Mouse (Mus musculus): Measurements from ENCODE around the gene Tfg. TPM values are rescaled to one million over a fixed set of nuclear protein-coding genes. Genes with fewer than 3 reads are reported as not detected.
A peak's percentile ranks its signal among the peaks of the same experiment; 100 is the strongest.

The Tfg gene
- 161 and 188 TPM in 2 replicates for polyA plus RNA-seq (2014; fragmentation: Nextera tagmentation; extraction: Ambion mirVana)

DNA sequence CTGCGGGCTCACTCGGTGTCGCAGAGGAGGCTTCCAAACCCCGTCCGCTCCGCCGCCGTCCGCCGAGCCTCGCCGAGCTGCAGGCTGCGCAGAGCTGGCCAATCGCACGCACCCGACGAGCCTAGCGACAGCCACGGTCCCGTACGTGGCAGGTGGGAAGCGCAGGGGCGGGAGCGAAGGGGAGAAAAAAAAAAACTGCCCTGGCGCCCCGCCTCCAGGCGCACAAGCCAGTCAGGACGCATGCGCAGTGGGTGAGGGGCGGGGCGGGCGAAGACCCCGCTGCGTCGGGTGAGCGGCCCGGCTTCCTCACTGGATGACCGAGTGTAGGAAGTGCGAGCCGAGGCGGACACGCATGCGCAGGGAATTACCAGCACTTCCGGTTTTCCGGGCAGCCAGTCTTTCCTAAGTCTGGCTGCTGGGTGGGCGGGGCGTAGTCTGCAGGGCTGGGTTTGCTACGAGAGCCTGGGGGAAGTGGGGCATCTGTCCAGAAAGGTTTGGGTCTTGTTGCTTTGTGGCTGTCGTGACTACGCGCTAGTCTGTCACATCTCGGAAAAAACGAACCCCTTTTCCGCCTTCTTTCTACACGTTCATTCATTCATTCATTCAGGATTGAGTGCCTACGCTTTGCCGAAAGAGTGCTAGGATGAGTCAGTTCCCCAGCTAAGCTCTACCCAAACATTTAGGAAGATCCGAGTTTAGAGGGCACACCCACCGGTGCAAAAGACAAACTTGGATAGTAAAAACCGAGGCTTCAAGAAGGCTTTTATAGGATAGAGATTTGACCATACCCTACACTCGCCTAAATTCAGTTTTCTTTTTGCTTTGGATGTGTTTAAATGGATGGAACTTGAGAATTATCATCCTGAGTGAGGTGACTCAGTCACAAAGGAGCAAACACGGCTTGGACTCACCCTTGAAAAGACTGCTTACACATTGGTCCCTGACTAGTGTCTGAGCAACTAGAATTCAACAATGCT is at the start of gene Tfg:
Gene Tfg (minus strand): TSS at position 227 of the 977 bp plus-strand sequence.
- ATAC-seq (ENCODE audit: low FRiP score), result peak; percentile 99
- H3K9ac ChIP-seq, result peak within 1 kb of the TSS; percentile 89

DNA sequence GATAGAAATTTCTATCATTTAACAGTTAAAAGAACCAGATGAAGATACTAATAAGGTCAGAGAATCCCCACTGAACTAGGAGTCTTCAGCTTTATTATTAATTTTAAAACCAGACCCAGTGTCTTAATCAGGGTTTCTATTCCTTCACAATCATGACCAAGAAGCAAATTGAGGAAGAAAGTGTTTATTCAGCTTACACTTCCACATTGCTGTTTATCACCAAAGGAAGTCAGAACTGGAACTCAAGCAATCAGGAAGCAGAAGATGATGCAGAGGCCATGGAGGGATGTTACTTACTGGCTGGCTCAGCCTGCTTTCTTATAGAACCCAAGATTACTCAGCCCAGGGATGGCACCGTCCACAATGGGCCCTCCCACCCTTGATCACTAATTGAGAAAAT is 11.8 kb upstream of the Tfg start:
- no peak for ATAC-seq (ENCODE audit: low FRiP score)
- 16% methylated on average over 1 of the region's 1 CpGs for WGBS
- H3K27ac ChIP-seq, result no peak overlapping the region

More for the DNA sequence above, at the start of gene Tfg:
- Histone ChIP-seq H3K4me3 (replicated peaks; ENCODE audit: low read length) (peak within 1 kb of the TSS; percentile 86), H3K9me3 (ENCODE audit: control insufficient read depth, low read length) (no peaks in the 10 kb centered on the region), H3K36me3 (replicated peaks; ENCODE audit: control insufficient read depth, insufficient read depth) (peaks cover 3% of the 10 kb centered on the region; the same call in 1 of the 2 replicates), H3K4me2 (replicated peaks) (peak within 1 kb of the TSS; percentile 77), H3K27ac (peak within 1 kb of the TSS; percentile 94), H3K27me3 (ENCODE audit: control insufficient read depth, insufficient read depth, low read length) (no peaks in the 10 kb centered on the region), H3K4me1 (replicated peaks; ENCODE audit: control insufficient read depth, insufficient read depth, low read length) (peaks cover 20% of the 10 kb centered on the region)
- WGBS, result under 1% methylated on average over 61 of the region's 62 CpGs
- peak; percentile 100 for DNase-seq (ENCODE audit: low spot score)

GRCm38 (mm10) chr16:56724927-56725326 is 7.7 kb upstream of the Tfg start:
- no peaks in the 10 kb centered on the region for H3K4me1 ChIP-seq (replicated peaks; ENCODE audit: control insufficient read depth, insufficient read depth, low read length)
- H3K9me3 ChIP-seq (ENCODE audit: control insufficient read depth, low read length), result no peaks in the 10 kb centered on the region
- no peak overlapping the region for H3K9ac ChIP-seq
- no peaks in the 10 kb centered on the region for H3K27me3 ChIP-seq (ENCODE audit: control insufficient read depth, insufficient read depth, low read length)
- no peak for DNase-seq (ENCODE audit: low spot score)
- H3K4me3 ChIP-seq (replicated peaks; ENCODE audit: low read length), result no peak overlapping the region
- WGBS, result 80% methylated on average over 10 of the region's 10 CpGs
- no peaks in the 10 kb centered on the region for H3K36me3 ChIP-seq (replicated peaks; ENCODE audit: control insufficient read depth, insufficient read depth)
- ATAC-seq (ENCODE audit: low FRiP score), result no peak
- no peak overlapping the region for H3K27ac ChIP-seq
- H3K4me2 ChIP-seq (replicated peaks), result no peak overlapping the region

More for the DNA sequence above, 11.8 kb upstream of the Tfg start:
- H3K9ac ChIP-seq, result no peak overlapping the region
- H3K4me3 ChIP-seq (replicated peaks; ENCODE audit: low read length), result no peak overlapping the region
- H3K4me1 ChIP-seq (replicated peaks; ENCODE audit: control insufficient read depth, insufficient read depth, low read length), result no peaks in the 10 kb centered on the region
- no peaks in the 10 kb centered on the region for H3K36me3 ChIP-seq (replicated peaks; ENCODE audit: control insufficient read depth, insufficient read depth)
- no peaks in the 10 kb centered on the region for H3K9me3 ChIP-seq (ENCODE audit: control insufficient read depth, low read length)
- no peaks in the 10 kb centered on the region for H3K27me3 ChIP-seq (ENCODE audit: control insufficient read depth, insufficient read depth, low read length)
- DNase-seq (ENCODE audit: low spot score), result no peak
- no peak overlapping the region for H3K4me2 ChIP-seq (replicated peaks)

DNA sequence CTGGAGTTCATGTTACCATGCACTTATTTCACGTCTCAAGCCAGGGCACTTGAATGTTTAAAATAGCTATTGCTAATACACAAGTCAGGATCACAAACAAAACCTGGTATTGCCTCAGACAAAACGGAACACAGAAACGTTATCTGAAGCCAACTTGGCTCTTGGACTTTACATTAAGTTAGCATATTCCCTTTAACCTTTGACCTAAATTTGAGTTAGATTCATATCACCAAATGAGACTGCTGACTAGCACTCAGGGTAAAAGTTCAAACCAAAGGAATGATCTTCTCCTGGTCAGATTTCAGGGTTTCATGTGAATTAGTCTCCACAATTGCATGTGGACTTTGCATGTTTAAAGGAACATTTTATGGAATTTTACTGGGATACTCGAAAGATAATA is 5.1 kb upstream of the Tfg start:
- H3K9ac ChIP-seq, result no peak overlapping the region
- no peaks in the 10 kb centered on the region for H3K9me3 ChIP-seq (ENCODE audit: control insufficient read depth, low read length)
- H3K27ac ChIP-seq, result no peak overlapping the region
- no peaks in the 10 kb centered on the region for H3K36me3 ChIP-seq (replicated peaks; ENCODE audit: control insufficient read depth, insufficient read depth)
- H3K4me3 ChIP-seq (replicated peaks; ENCODE audit: low read length), result no peak overlapping the region
- DNase-seq (ENCODE audit: low spot score) (no peak), ATAC-seq (ENCODE audit: low FRiP score) (no peak)
- H3K4me2 ChIP-seq (replicated peaks), result no peak overlapping the region
- H3K4me1 ChIP-seq (replicated peaks; ENCODE audit: control insufficient read depth, insufficient read depth, low read length), result peaks cover 4% of the 10 kb centered on the region; the same call in 1 of the 2 replicates
- 74% methylated on average over 4 of the region's 4 CpGs for WGBS
- no peaks in the 10 kb centered on the region for H3K27me3 ChIP-seq (ENCODE audit: control insufficient read depth, insufficient read depth, low read length)

GRCm38 (mm10) chr16:56719031-56719430 is 1.8 kb upstream of the Tfg start:
- no peak overlapping the region for H3K9ac ChIP-seq
- H3K4me2 ChIP-seq (replicated peaks), result no peak overlapping the region
- no peaks in the 10 kb centered on the region for H3K9me3 ChIP-seq (ENCODE audit: control insufficient read depth, low read length)
- peaks cover 20% of the 10 kb centered on the region for H3K4me1 ChIP-seq (replicated peaks; ENCODE audit: control insufficient read depth, insufficient read depth, low read length)
- H3K36me3 ChIP-seq (replicated peaks; ENCODE audit: control insufficient read depth, insufficient read depth), result no peaks in the 10 kb centered on the region
- no peaks in the 10 kb centered on the region for H3K27me3 ChIP-seq (ENCODE audit: control insufficient read depth, insufficient read depth, low read length)
- no peak overlapping the region for H3K4me3 ChIP-seq (replicated peaks; ENCODE audit: low read length)
- no peak overlapping the region for H3K27ac ChIP-seq
- ATAC-seq (ENCODE audit: low FRiP score) (no peak), DNase-seq (ENCODE audit: low spot score) (no peak)

- Histone ChIP-seq H3K27ac (peak overlapping the region; percentile 94), H3K27me3 (ENCODE audit: control insufficient read depth, insufficient read depth, low read length) (no peaks in the 10 kb centered on the region), H3K9me3 (ENCODE audit: control insufficient read depth, low read length) (no peaks in the 10 kb centered on the region), H3K4me1 (replicated peaks; ENCODE audit: control insufficient read depth, insufficient read depth, low read length) (peaks cover 20% of the 10 kb centered on the region), H3K4me3 (replicated peaks; ENCODE audit: low read length) (peak overlapping the region; percentile 86), H3K4me2 (replicated peaks) (peak overlapping the region; percentile 77), H3K9ac (peak overlapping the region; percentile 89), H3K36me3 (replicated peaks; ENCODE audit: control insufficient read depth, insufficient read depth) (peaks cover 11% of the 10 kb centered on the region)
- DNase-seq (ENCODE audit: low spot score), result no peak
- peak; percentile 79 for ATAC-seq (ENCODE audit: low FRiP score)
- 1% methylated on average over 35 of the region's 38 CpGs for WGBS
These were observed 582 bp downstream of the Tfg start for GRCm38 (mm10) chr16:56716557-56717179.

DNA sequence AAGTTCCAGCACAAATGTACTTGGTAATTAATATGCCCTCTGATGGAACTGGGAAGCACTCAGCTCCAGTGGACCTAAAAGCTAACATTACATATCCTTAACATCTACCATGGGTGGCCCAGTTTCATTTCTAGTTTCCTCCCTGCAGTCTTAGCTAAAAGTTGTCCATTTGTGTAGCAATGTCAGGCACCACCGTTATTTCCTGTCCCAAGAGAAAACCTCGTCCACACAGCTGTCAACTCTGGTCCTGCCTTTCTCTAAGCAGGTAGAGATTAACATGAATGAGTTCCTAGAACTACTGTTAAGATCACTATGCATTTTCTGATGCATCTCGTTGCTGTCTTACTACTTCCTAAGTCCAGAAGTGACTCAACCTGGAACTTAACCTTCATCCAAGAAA is 1.6 kb downstream of the Tfg start:
- ATAC-seq (ENCODE audit: low FRiP score) (no peak), DNase-seq (ENCODE audit: low spot score) (no peak)
- Histone ChIP-seq H3K27me3 (ENCODE audit: control insufficient read depth, insufficient read depth, low read length) (no peaks in the 10 kb centered on the region), H3K4me1 (replicated peaks; ENCODE audit: control insufficient read depth, insufficient read depth, low read length) (peaks cover 20% of the 10 kb centered on the region), H3K36me3 (replicated peaks; ENCODE audit: control insufficient read depth, insufficient read depth) (peaks cover 21% of the 10 kb centered on the region), H3K4me3 (replicated peaks; ENCODE audit: low read length) (peak overlapping the region; percentile 86; the same call in 1 of the 2 replicates), H3K4me2 (replicated peaks) (peak overlapping the region; percentile 77), H3K9me3 (ENCODE audit: control insufficient read depth, low read length) (no peaks in the 10 kb centered on the region), H3K9ac (no peak overlapping the region), H3K27ac (no peak overlapping the region)
- WGBS, result 75% methylated on average over 3 of the region's 3 CpGs

GRCm38 (mm10) chr16:56710071-56710470 is 7.2 kb downstream of the Tfg start:
- 98% methylated on average over 3 of the region's 3 CpGs for WGBS
- ATAC-seq (ENCODE audit: low FRiP score) (no peak), DNase-seq (ENCODE audit: low spot score) (no peak)
- Histone ChIP-seq H3K36me3 (replicated peaks; ENCODE audit: control insufficient read depth, insufficient read depth) (peaks cover 63% of the 10 kb centered on the region), H3K4me1 (replicated peaks; ENCODE audit: control insufficient read depth, insufficient read depth, low read length) (peaks cover 4% of the 10 kb centered on the region; the same call in 1 of the 2 replicates), H3K9ac (no peak overlapping the region), H3K9me3 (ENCODE audit: control insufficient read depth, low read length) (no peaks in the 10 kb centered on the region), H3K4me3 (replicated peaks; ENCODE audit: low read length) (no peak overlapping the region), H3K27ac (no peak overlapping the region), H3K27me3 (ENCODE audit: control insufficient read depth, insufficient read depth, low read length) (no peaks in the 10 kb centered on the region), H3K4me2 (replicated peaks) (no peak overlapping the region)

- H3K9me3 ChIP-seq (ENCODE audit: control insufficient read depth, low read length), result no peaks in the 10 kb centered on the region
- no peak overlapping the region for H3K27ac ChIP-seq
- H3K4me2 ChIP-seq (replicated peaks), result no peak overlapping the region
- H3K27me3 ChIP-seq (ENCODE audit: control insufficient read depth, insufficient read depth, low read length), result no peaks in the 10 kb centered on the region
- H3K9ac ChIP-seq, result no peak overlapping the region
- H3K4me1 ChIP-seq (replicated peaks; ENCODE audit: control insufficient read depth, insufficient read depth, low read length), result no peaks in the 10 kb centered on the region
- 86% methylated on average over 3 of the region's 3 CpGs for WGBS
- H3K4me3 ChIP-seq (replicated peaks; ENCODE audit: low read length), result no peak overlapping the region
- peaks cover 71% of the 10 kb centered on the region for H3K36me3 ChIP-seq (replicated peaks; ENCODE audit: control insufficient read depth, insufficient read depth)
- no peak for DNase-seq (ENCODE audit: low spot score)
- ATAC-seq (ENCODE audit: low FRiP score), result no peak
These were observed 11.5 kb downstream of the Tfg start for GRCm38 (mm10) chr16:56705731-56706130.

Measured in hindbrain, embryonic 14.5 days (tissue).